Mouse (Mus musculus): Measurements from ENCODE around the gene Celf1. TPM values are rescaled to one million over a fixed set of nuclear protein-coding genes. Genes with fewer than 3 reads are reported as not detected.
"Not testable (repeated sequence)": the region's sequence is repeated elsewhere in the genome, so short reads cannot be mapped to it uniquely, and the experiment has no call there.

The Celf1 gene
- total RNA-seq (2021) = 10 to 100 TPM; 72.6 to 75.3 TPM

- intact Hi-C loops (cut with DNase I) = loop anchor here (1.0 to 5.0 kb wide), 5 partner anchors 22 to 114 kb away; partner anchors contain the start of genes Kbtbd4, Ndufs3 and Psmc3
- DNase-seq = peak; percentile 80 to 87
Measured at GRCm38 (mm10) chr2:90940233-90941229, at the start of gene Celf1. Gene Celf1, plus strand, starts transcription at chr2:90940382.

- intact Hi-C loops (cut with DNase I) = no loop called here
- no peak for DNase-seq
Measured at GRCm38 (mm10) chr2:90893673-90894298, 46.4 kb upstream of the Celf1 start.

- DNase-seq; intact Hi-C loops (cut with DNase I): not testable (repeated sequence)
Measured at GRCm38 (mm10) chr2:90894299-90894677, 45.9 kb upstream of the Celf1 start.

GRCm38 (mm10) chr2:90903398-90903797, 36.8 kb upstream of the Celf1 start:
- DNase-seq = no peak
- intact Hi-C loops (cut with DNase I) = loop anchor here (5.0 kb wide), 1 partner anchor 299 kb away; the partner anchor contains the start of genes Acp2 and Nr1h3

GRCm38 (mm10) chr2:90904076-90904855, 35.9 kb upstream of the Celf1 start, which contains the start of the genes Kbtbd4 and Ndufs3:
Gene Kbtbd4, plus strand, starts transcription at chr2:90904740.
Gene Ndufs3, minus strand, starts transcription at chr2:90904827.
- intact Hi-C loops (cut with DNase I) = loop anchor here (1.0 to 5.0 kb wide), 3 partner anchors 13 to 298 kb away; partner anchors contain the start of genes Acp2 and Nr1h3

GRCm38 (mm10) chr2:90904856-90905224, 35.3 kb upstream of the Celf1 start:
- peak in 1 of 2 experiments; percentile 12 for DNase-seq
- intact Hi-C loops (cut with DNase I) = loop anchor here (1.0 to 5.0 kb wide), 3 partner anchors 12 to 297 kb away; partner anchors contain the start of genes Acp2 and Nr1h3

More at GRCm38 (mm10) chr2:90904076-90904855, 35.9 kb upstream of the Celf1 start, which contains the start of the genes Kbtbd4 and Ndufs3:
- DNase-seq = peak; percentile 85 to 88

GRCm38 (mm10) chr2:90906721-90907120, 33.5 kb upstream of the Celf1 start:
- intact Hi-C loops (cut with DNase I) = no loop called here
- DNase-seq = no peak

- intact Hi-C loops (cut with DNase I) = no loop called here
- no peak for DNase-seq
Measured at GRCm38 (mm10) chr2:90910861-90911260, 29.3 kb upstream of the Celf1 start.

GRCm38 (mm10) chr2:90911668-90912067, 28.5 kb upstream of the Celf1 start:
- intact Hi-C loops (cut with DNase I) = no loop called here
- DNase-seq = no peak

GRCm38 (mm10) chr2:90913671-90914070, 26.5 kb upstream of the Celf1 start:
- intact Hi-C loops (cut with DNase I) = no loop called here
- DNase-seq = peak in 1 of 2 experiments; percentile 22

- intact Hi-C loops (cut with DNase I) = loop anchor here (5.0 kb wide), 1 partner anchor 137 kb away; the partner anchor contains the start of gene Psmc3
- DNase-seq = no peak
Measured at GRCm38 (mm10) chr2:90915516-90915915, 24.7 kb upstream of the Celf1 start.

- intact Hi-C loops (cut with DNase I) = loop anchor here (1.0 to 5.0 kb wide), 3 partner anchors 12 to 136 kb away; partner anchors contain the start of genes Kbtbd4, Ndufs3 and Psmc3
- DNase-seq = no peak
Measured at GRCm38 (mm10) chr2:90916560-90917232, 23.5 kb upstream of the Celf1 start.

- DNase-seq = peak; percentile 80 to 86
- intact Hi-C loops (cut with DNase I) = loop anchor here (1.0 to 5.0 kb wide), 3 partner anchors 13 to 135 kb away; partner anchors contain the start of genes Kbtbd4, Ndufs3 and Psmc3
Measured at GRCm38 (mm10) chr2:90917233-90917998, 22.8 kb upstream of the Celf1 start.

GRCm38 (mm10) chr2:90917999-90918698, 22.0 kb upstream of the Celf1 start:
- intact Hi-C loops (cut with DNase I) = loop anchor here (1.0 to 5.0 kb wide), 4 partner anchors 14 to 134 kb away; partner anchors contain the start of genes Celf1, Kbtbd4, Ndufs3 and Psmc3
- peak in 1 of 2 experiments; percentile 24 for DNase-seq

- DNase-seq = no peak
- intact Hi-C loops (cut with DNase I) = no loop called here
Measured at GRCm38 (mm10) chr2:90921178-90921577, 19.0 kb upstream of the Celf1 start.

- intact Hi-C loops (cut with DNase I) = no loop called here
- no peak for DNase-seq
Measured at GRCm38 (mm10) chr2:90922636-90923035, 17.5 kb upstream of the Celf1 start.

- intact Hi-C loops (cut with DNase I) = no loop called here
- no peak for DNase-seq
Measured at GRCm38 (mm10) chr2:90928566-90928965, 11.6 kb upstream of the Celf1 start.

GRCm38 (mm10) chr2:90931829-90932228, 8.4 kb upstream of the Celf1 start:
- DNase-seq = no peak
- intact Hi-C loops (cut with DNase I) = no loop called here
